Mouse (Mus musculus) B cell, adult 2 months (primary cell): ENCODE measurements around the gene Zhx3.

Experiments used
- DNase-seq, 2 experiments: peaks; one replicate each; pipeline ENCODE4 v3.0.0; 2022

Gene Zhx3

GRCm38 (mm10) chr2:160881462-160882101 lies 8.8 kb upstream of the Zhx3 start:
- DNase-seq, result no peak

- no peak for DNase-seq
Observed at GRCm38 (mm10) chr2:160880453-160881195, 7.8 kb upstream of the Zhx3 start, which contains the start of gene Lpin3. Gene Lpin3 (plus strand): TSS chr2:160880670.

DNA sequence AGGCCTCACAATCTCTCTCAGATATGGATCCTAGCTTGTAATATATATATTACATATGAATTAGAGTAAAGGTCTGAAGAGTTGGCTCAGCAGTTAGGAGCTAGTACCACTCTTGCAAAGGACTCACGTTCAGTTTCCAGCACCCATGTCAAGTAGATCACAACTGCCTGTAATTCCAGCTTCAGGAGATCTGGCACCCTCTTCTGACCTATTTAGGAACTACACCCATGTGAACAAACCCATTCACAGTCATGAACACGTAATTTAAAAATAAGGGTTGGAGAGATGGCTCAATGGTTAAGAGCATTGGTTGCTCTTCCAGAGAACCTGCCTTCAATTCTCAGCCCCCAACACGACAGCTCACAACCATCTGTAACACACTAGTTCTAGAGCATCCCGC lies 3.3 kb upstream of the Zhx3 start:
- DNase-seq, result peak; percentile 54 to 56

DNA sequence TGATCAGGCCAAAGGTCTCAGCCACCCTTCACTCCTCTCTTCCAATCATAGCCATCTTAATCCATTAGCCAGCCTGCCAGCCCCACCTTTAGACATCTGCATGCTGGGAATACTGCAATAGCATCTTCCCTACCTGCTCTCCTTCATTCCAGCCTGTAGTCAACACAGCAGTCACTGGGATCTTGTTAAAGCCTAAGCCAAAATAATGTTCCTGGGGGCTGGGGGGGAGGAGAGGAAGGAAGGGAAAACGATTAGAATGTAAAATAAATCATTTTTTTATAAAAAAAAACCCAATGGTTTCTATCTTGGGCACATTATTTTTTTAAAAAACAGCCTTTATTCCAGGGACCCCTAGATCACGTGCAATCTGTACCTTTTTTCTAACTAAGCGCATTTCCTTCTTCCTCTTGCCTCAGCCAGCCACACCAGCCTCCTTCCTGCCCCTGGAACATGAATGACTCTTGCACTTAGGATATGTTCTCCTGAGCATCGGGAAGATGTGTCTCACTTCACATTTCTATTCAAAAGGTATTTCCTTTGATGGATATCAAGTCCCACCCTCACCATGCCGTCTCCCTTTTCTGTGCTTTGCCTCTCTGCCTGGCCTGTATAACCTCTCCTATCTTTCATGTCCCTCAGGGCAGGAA lies 1.6 kb upstream of the Zhx3 start:
- no peak for DNase-seq

DNA sequence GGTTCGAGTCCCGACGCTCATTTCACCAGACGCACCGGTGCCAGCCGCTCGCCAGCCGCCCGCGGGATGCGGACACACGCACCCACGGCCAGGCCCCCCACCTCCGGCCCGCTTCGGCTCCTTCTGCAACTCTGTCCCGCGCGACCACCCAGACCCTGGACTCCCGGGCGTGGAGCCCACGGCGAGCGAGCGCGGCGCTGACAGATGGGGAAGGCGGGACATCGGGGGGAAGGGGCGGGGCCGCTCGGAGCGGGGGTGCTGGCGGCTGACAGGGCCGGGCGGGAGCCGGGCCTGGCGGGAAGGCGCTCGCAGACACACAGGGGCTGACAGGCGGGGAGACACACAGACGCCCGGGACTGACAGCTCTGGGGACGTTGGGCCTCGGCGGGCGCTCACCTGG lies 403 bp downstream of the Zhx3 start:
- DNase-seq, result peak; percentile 70 to 71

DNA sequence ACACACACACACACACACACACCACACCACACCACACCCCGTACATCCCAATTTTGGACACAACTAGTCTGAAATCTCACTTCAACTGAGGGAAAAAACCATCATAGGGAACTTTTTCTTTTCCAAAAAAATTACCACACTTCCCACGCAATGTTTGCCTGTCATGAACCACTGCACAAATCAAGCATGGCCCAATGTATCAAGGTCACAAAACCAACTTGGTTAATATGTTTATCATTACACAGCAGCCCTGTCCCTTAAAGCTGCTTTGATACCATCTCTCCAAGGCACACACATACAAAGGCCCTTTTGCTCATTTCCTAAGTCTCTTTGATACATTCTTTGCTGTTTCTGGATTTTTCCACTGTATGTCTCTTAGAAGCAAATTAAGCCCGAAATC lies 1.5 kb downstream of the Zhx3 start:
- DNase-seq, result no peak

- DNase-seq, result no peak
Observed at GRCm38 (mm10) chr2:160869446-160869845, 3.4 kb downstream of the Zhx3 start.

GRCm38 (mm10) chr2:160865266-160865665 lies 7.5 kb downstream of the Zhx3 start:
- DNase-seq, result no peak

GRCm38 (mm10) chr2:160864112-160864511 lies 8.7 kb downstream of the Zhx3 start:
- no peak for DNase-seq

DNA sequence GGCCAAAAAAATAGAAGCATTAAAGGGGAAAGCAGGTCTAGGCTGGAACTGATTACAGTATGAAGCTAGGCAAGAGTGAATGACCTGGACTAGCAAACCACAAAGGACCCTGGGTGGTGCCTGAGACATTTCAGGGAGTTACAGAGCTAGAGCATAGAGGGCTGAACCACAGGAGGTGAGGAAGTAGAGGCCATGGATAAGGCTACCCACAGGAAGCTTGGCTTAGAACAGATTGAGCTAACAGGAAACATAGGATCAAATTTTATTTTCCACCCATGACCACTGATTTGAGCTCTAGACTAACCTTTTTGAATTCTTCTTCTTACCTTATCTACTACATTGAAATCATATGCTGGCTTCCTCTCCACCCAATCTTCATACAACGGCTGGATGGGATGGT lies 12.4 kb downstream of the Zhx3 start:
- DNase-seq, result no peak

DNA sequence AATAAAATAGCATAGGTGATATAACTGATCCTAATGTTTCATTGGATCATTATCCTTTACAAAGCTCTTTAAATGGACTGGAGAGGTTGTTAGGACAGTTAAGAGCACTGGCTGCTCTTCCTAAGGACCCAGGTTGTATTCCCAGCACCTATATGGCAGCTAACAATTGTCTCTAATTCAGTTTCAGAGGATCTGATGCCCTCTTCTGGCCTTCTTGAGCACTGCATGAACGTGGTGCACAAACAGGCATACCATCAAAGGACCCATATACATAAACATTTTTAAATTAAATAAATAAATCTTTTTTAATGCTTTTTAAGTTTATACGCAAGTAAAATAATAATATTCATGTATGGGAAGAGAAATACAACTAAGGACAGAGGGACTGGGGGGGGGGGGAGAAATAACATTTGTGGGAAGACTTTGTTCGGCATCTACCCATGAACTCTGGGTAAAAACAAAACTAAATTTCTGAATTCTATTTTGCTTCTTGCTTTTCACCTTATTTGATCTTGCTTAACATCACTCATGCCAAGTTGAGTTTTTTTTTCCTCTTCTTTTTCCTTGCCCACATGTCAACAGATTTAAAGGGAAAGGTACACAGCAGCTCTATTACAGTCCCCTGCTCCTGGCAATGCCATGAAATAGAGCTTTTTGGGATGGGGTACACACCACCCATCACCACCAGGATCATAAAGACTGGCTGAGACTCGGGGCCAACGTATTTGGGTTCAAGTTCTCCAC lies 16.3 kb downstream of the Zhx3 start:
- DNase-seq, result no peak

DNA sequence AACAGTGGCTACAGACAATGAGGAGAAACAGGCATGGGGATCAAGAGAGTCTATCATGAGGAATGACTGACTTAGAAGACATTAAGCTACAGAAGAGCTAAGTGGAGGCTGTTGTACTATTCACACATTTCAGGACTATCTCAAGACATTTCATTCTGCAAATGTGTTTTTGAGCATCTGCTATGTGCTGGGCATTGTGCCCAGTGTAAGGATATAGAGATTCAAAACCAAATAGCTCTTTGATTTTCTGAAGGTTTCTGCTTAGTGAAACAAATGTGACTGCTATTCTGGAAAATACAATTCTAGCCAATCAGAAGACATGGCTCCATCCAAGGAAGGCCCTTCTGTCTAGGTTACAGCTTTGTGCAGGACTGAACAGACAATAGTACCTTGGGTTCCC lies 18.1 kb downstream of the Zhx3 start:
- DNase-seq, result no peak

DNA sequence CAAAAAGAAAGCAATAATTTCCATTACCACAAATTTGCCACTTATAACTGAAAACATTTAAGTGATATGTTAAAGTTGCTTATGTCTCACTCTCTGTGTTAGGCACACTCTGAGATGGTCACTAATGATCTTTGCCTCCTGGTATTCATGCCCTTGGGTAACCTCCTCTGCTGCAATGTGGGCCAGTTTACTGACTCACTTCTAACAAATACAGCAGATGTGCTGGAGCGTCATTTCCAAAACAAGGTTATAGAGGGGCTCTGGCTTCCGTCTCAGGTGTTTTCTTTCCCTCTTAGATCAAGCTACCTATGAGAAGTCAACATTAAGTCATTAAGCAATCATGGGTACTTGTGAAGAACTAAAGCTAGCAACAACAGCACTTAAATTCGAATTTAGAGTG lies 22.4 kb downstream of the Zhx3 start:
- no peak for DNase-seq

DNA sequence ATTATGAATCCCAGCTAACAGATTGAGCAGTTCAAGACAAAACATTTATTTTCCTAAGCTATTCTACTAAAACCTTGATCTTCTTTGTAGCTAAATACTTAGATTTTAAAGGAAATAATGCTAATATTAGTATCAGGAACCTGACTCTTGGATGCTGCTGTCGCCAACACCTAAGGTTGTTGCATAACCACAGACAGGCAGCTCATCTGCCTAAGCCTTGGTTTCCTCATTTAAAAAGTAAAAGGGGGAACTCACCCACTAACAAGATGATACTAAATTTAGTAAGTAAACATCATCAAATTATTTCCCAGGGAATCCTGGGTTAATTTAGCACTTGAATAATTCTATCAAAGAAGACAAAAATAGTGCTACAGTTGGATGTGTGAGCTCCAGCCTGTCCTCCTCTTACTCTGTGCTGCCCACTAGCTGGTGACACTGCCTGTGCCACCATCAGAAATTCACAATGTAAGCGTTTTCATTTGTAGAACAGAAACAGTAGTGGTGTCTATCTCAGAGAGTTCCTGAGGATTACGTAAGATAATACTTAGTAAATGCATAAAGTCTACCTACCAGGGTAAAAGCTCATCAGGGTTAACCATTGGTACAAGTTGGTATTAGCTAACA lies 23.1 kb downstream of the Zhx3 start:
- no peak for DNase-seq

DNA sequence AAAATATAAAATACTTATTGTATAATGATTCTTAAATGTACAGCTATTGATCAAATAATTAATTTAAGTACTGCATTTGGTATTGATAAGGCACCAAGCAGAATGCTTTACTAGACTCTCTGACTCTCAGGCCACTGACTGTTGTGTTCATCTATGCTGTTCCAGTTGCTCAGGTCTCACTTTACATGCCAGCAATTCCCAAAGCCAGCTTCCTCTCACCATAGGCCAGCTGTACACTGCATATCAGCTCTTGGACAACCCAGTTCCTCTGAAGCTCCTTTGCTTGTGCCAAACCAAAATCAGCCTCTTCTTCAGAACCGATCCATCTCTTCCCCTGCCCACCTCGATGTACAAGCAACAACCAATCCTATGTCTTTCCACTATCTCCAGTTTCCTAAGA lies 24.6 kb downstream of the Zhx3 start:
- DNase-seq, result no peak

GRCm38 (mm10) chr2:160847664-160848063 lies 25.1 kb downstream of the Zhx3 start:
- DNase-seq, result no peak

- DNase-seq, result no peak
Observed at GRCm38 (mm10) chr2:160840838-160841237, 32.0 kb downstream of the Zhx3 start.

DNA sequence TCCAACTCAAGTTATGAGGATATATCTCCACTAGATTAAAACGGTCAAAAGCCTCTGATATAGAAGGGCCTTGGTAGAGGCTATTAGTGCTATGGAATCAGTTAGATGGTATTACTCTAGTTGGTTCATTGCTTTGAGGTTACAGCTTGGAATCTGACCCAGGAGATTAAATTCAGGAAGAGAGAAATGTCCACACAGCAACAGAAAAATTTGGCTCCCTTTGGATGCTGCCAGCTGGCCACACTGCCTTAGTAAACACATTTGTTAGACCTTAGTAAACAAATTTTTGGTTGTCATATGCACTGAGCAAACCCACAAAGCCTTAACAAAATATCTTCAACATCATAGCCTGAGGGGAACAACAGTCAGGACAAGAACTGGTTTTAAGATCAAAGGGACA lies 62.0 kb downstream of the Zhx3 start:
- DNase-seq, result no peak

DNA sequence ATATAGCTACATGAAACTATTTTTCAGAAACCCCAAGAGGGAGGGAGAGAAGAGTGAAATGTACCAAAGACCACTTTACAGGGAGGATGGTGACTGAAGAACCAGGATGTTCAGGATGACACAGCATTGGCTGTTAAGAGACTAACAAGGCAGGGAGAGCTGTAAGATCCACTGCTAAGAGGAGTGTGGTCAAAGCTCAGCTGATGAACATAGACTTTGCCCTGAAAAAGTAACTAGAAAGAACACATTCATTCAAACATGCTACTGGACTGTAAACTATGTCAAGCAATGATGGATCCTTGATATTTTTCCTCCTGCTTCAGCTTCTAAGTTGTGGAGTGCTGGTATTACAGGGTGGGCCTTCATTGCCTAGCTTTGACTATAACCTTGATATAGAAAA lies 62.4 kb downstream of the Zhx3 start:
- no peak for DNase-seq

DNA sequence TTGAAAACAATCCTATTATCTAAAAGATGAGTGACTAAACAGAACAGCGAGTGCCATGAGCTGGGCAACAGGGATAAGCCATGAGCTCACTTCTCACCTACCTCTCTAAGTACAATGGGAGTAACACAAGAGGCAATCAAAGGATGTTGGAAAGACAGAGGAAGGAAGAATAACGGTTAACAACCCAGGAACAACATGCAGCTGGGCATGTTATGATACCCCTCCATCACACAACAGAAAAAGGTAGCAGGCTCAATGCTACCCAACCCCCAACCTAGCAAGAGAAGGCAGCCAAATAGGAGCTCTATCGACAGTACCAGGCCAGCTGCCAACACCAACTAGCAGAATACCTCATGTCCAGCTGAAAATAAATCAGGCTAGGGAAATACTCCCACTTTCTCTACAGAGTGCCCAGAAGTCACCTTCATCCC lies 66.7 kb downstream of the Zhx3 start:
- DNase-seq, result no peak

DNA sequence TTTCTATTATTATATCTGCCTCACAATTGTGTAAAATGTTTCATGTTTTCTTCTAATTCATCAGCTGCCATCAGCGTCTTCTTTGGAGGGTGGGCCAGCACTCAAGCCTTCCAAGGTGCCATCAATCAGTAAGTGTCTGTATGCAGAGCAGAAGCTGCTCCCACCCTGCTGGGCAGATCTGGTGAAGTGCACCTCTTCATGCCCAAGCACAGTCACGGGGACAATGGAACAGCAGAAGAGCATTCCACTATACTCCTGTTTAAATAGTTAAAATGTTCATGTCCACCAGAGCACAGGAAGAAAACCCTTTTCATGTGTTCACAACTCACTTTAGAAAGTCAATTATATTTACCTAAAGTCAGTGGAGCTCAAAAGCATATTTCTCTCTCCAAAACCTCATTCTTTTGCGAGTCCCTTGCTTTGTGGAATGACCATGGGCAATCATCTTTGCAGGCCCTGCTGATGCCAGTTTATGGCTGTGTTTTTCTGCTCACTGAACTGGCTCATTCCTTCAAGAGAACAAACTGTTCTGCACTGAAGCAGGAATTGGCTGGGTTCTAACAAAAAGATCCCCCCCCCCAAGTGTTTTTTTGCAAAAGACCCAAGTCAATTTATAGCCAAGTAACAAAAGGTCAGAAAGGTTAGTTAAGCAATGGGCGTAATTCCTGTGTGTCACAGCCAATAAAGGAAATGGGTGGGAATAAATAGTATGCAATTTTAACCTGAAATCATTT lies 67.8 kb downstream of the Zhx3 start:
- no peak for DNase-seq

- no peak for DNase-seq
Observed at GRCm38 (mm10) chr2:160802326-160802725, 70.5 kb downstream of the Zhx3 start.
